Mouse (Mus musculus) lung, postnatal 0 days (tissue): ENCODE measurements around the gene P3h2.

ENCODE experiments used
- CTCF ChIP-seq: IDR thresholded peaks from 2 replicates; pipeline ENCODE4 v1.5.1; 2016; ENCODE audit warnings: antibody characterized with exemption, mild to moderate bottlenecking
- EP300 ChIP-seq: IDR thresholded peaks from 2 replicates; pipeline ENCODE4 v1.6.1; 2016; ENCODE audit warnings: antibody characterized with exemption, mild to moderate bottlenecking, control low read depth

DNA sequence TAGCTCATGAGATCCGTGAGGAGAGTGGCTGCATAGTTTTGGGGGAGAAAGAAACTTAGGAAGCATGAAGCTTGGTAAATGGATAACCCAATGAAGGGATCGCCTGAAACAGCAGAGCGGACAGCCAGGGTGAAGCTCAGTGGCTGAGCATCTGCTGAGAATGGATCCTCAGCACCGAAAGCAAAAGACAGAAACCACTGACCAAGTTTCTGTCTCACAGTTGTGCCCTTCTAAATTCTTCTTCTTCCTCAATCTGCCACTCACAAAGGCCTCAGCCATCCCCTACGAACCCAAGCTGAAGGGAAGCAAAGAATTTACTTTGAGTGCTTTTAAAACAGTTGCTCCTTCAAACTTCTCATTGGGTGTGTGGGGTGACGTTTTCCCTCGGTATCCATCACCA lies 134.3 kb downstream of the P3h2 start:
- TF ChIP-seq CTCF (no peak), EP300 (no peak)
